Mouse (Mus musculus): ENCODE results near the gene Cnnm3. TPM values are rescaled to one million over a fixed set of nuclear protein-coding genes. Genes with fewer than 3 reads are reported as not detected.
A peak's percentile ranks its signal among the peaks of the same experiment; 100 is the strongest.

Gene Cnnm3
- total and polyA plus RNA-seq, 2 experiments, result 4.4 to 11.3 TPM

- Histone ChIP-seq H3K36me3 (ENCODE audit: control insufficient read depth, insufficient read depth, low read length) (0 out of 2 replicates have a peak, but pooled peaks cover 2% of the 10 kb centered on the region), H3K27ac (replicated peaks; ENCODE audit: insufficient read depth, low read depth, low read length) (no peak overlapping the region), H3K4me1 (ENCODE audit: control insufficient read depth, insufficient read depth, low read length) (peaks cover 5% of the 10 kb centered on the region; the same call in 1 of the 2 replicates), H3K27me3 (ENCODE audit: control insufficient read depth, insufficient read depth, low read length) (no peaks in the 10 kb centered on the region), H3K79me2 (ENCODE audit: control insufficient read depth, insufficient read depth, low read length) (no peaks in the 10 kb centered on the region; the same call in 1 of the 2 replicates), H3K4me3 (ENCODE audit: insufficient read depth, low read depth, low read length) (no peak overlapping the region), H3K9ac (ENCODE audit: low read depth, low read length) (no peak overlapping the region)
- WGBS, result 93% methylated on average over 17 of the region's 17 CpGs
- no peak for DNase-seq (ENCODE audit: extremely low read depth, low read depth, low spot score)
- no peak for TF ChIP-seq POLR2A (IDR thresholded peaks at IDR 0.05; ENCODE audit: extremely low read depth, insufficient read depth, low read length)
- no peak for TF ChIP-seq CTCF (IDR thresholded peaks at IDR 0.05; ENCODE audit: low read depth, low read length)
These were observed 40.2 kb downstream of the Cnnm3 start for GRCm38 (mm10) chr1:36551904-36552303.

GRCm38 (mm10) chr1:36552506-36552905 lies 40.8 kb downstream of the Cnnm3 start:
- Histone ChIP-seq H3K4me1 (ENCODE audit: control insufficient read depth, insufficient read depth, low read length) (peaks cover 5% of the 10 kb centered on the region; the same call in 1 of the 2 replicates), H3K27me3 (ENCODE audit: control insufficient read depth, insufficient read depth, low read length) (no peaks in the 10 kb centered on the region), H3K79me2 (ENCODE audit: control insufficient read depth, insufficient read depth, low read length) (no peaks in the 10 kb centered on the region), H3K27ac (replicated peaks; ENCODE audit: insufficient read depth, low read depth, low read length) (no peak overlapping the region), H3K36me3 (ENCODE audit: control insufficient read depth, insufficient read depth, low read length) (0 out of 2 replicates have a peak, but pooled peaks cover 2% of the 10 kb centered on the region), H3K9ac (ENCODE audit: low read depth, low read length) (no peak overlapping the region), H3K4me3 (ENCODE audit: insufficient read depth, low read depth, low read length) (no peak overlapping the region)
- no peak for DNase-seq (ENCODE audit: extremely low read depth, low read depth, low spot score)
- TF ChIP-seq CTCF (IDR thresholded peaks at IDR 0.05; ENCODE audit: low read depth, low read length), result no peak
- TF ChIP-seq POLR2A (IDR thresholded peaks at IDR 0.05; ENCODE audit: extremely low read depth, insufficient read depth, low read length), result no peak
- 89% methylated on average over 16 of the region's 16 CpGs for WGBS

GRCm38 (mm10) chr1:36554633-36555399 lies 43.1 kb downstream of the Cnnm3 start:
- Histone ChIP-seq H3K27ac (replicated peaks; ENCODE audit: insufficient read depth, low read depth, low read length) (peak overlapping the region; percentile 42), H3K9ac (ENCODE audit: low read depth, low read length) (peak overlapping the region; percentile 24; the same call in 1 of the 2 replicates), H3K79me2 (ENCODE audit: control insufficient read depth, insufficient read depth, low read length) (no peaks in the 10 kb centered on the region), H3K36me3 (ENCODE audit: control insufficient read depth, insufficient read depth, low read length) (0 out of 2 replicates have a peak, but pooled peaks cover 2% of the 10 kb centered on the region), H3K4me1 (ENCODE audit: control insufficient read depth, insufficient read depth, low read length) (peaks cover 5% of the 10 kb centered on the region; the same call in 1 of the 2 replicates), H3K4me3 (ENCODE audit: insufficient read depth, low read depth, low read length) (no peak overlapping the region; the same call in 1 of the 2 replicates), H3K27me3 (ENCODE audit: control insufficient read depth, insufficient read depth, low read length) (no peaks in the 10 kb centered on the region)
- 71% methylated on average over 21 of the region's 21 CpGs for WGBS
- no peak for DNase-seq (ENCODE audit: extremely low read depth, low read depth, low spot score)
- TF ChIP-seq CTCF (IDR thresholded peaks at IDR 0.05; ENCODE audit: low read depth, low read length), result no peak
- no peak for TF ChIP-seq POLR2A (IDR thresholded peaks at IDR 0.05; ENCODE audit: extremely low read depth, insufficient read depth, low read length)

- peak overlapping the region; percentile 74 for H3K4me3 ChIP-seq (ENCODE audit: insufficient read depth, low read depth, low read length)
- no peak for TF ChIP-seq POLR2A (IDR thresholded peaks at IDR 0.05; ENCODE audit: extremely low read depth, insufficient read depth, low read length)
- TF ChIP-seq CTCF (IDR thresholded peaks at IDR 0.05; ENCODE audit: low read depth, low read length), result no peak
- H3K79me2 ChIP-seq (ENCODE audit: control insufficient read depth, insufficient read depth, low read length), result no peaks in the 10 kb centered on the region
- H3K27me3 ChIP-seq (ENCODE audit: control insufficient read depth, insufficient read depth, low read length), result no peaks in the 10 kb centered on the region
- 66% methylated on average over 8 of the region's 8 CpGs for WGBS
- H3K9ac ChIP-seq (ENCODE audit: low read depth, low read length), result peak overlapping the region; percentile 99
- peaks cover 5% of the 10 kb centered on the region; the same call in 1 of the 2 replicates for H3K4me1 ChIP-seq (ENCODE audit: control insufficient read depth, insufficient read depth, low read length)
- peak overlapping the region; percentile 73 for H3K27ac ChIP-seq (replicated peaks; ENCODE audit: insufficient read depth, low read depth, low read length)
- DNase-seq (ENCODE audit: extremely low read depth, low read depth, low spot score), result no peak
- H3K36me3 ChIP-seq (ENCODE audit: control insufficient read depth, insufficient read depth, low read length), result 0 out of 2 replicates have a peak, but pooled peaks cover 2% of the 10 kb centered on the region
These were observed 44.2 kb downstream of the Cnnm3 start for GRCm38 (mm10) chr1:36555798-36556395.

- Histone ChIP-seq H3K4me1 (ENCODE audit: control insufficient read depth, insufficient read depth, low read length) (peaks cover 5% of the 10 kb centered on the region; the same call in 1 of the 2 replicates), H3K27me3 (ENCODE audit: control insufficient read depth, insufficient read depth, low read length) (no peaks in the 10 kb centered on the region), H3K9ac (ENCODE audit: low read depth, low read length) (peak overlapping the region; percentile 99), H3K79me2 (ENCODE audit: control insufficient read depth, insufficient read depth, low read length) (no peaks in the 10 kb centered on the region), H3K36me3 (ENCODE audit: control insufficient read depth, insufficient read depth, low read length) (no peaks in the 10 kb centered on the region), H3K4me3 (ENCODE audit: insufficient read depth, low read depth, low read length) (peak overlapping the region; percentile 74), H3K27ac (replicated peaks; ENCODE audit: insufficient read depth, low read depth, low read length) (peak overlapping the region; percentile 74)
- 2% methylated on average over 52 of the region's 52 CpGs for WGBS
- peak; percentile 77 for TF ChIP-seq CTCF (IDR thresholded peaks at IDR 0.05; ENCODE audit: low read depth, low read length)
- TF ChIP-seq POLR2A (IDR thresholded peaks at IDR 0.05; ENCODE audit: extremely low read depth, insufficient read depth, low read length), result peak; percentile 77; the same call in 1 of the 2 replicates
- DNase-seq (ENCODE audit: extremely low read depth, low read depth, low spot score), result peak; percentile 55
These were observed 45.1 kb downstream of the Cnnm3 start for GRCm38 (mm10) chr1:36556553-36557456.

All from liver, adult 2 months (tissue).